Mouse (Mus musculus) telencephalon, adult 2 months (tissue): Measurements from ENCODE around the gene Adcy3.
"Not testable (repeated sequence)": the region's sequence is repeated elsewhere in the genome, so short reads cannot be mapped to it uniquely, and the experiment has no call there.

Source experiments
- DNase-seq: peaks from one replicate; pipeline ENCODE4 v3.0.0-alpha.2; 2011; ENCODE audit warnings: low read depth, low spot score

The Adcy3 gene

GRCm38 (mm10) chr12:4240281-4240680 is 107.4 kb downstream of the Adcy3 start:
- DNase-seq = not testable (repeated sequence)

GRCm38 (mm10) chr12:4243805-4244204 is 110.9 kb downstream of the Adcy3 start:
- DNase-seq = no peak

GRCm38 (mm10) chr12:4245742-4246141 is 112.8 kb downstream of the Adcy3 start:
- DNase-seq = no peak

GRCm38 (mm10) chr12:4249786-4250185 is 116.9 kb downstream of the Adcy3 start:
- DNase-seq = no peak

GRCm38 (mm10) chr12:4252742-4253655 is 120.1 kb downstream of the Adcy3 start:
- peak; percentile 22 for DNase-seq
